Comparison of ENCODE assay signal across 10 mouse cellular contexts in genomic region chr9:104144314-104144996, GRCm38 (mm10). TPM values are rescaled to one million over a fixed set of nuclear protein-coding genes. Genes with fewer than 3 reads are reported as not detected.
DNase-seq lines count a peak whose midpoint lies in the region; ATAC-seq and TF ChIP-seq lines count a peak whose summit lies in the region.
"Had no signal": no experiment of that assay in that cellular context is flagged by ENCODE, and none has a peak within 500 bp of the region (broad histone marks: within the 10 kb centered on the region; RNA-seq: fewer than 3 reads in every experiment).

No protein-coding gene starts in this region.

- 83% methylated on average over 8 of the region's 8 CpGs for WGBS in embryonic facial prominence, embryonic 11.5 days
- 83% methylated on average over 8 of the region's 8 CpGs for WGBS in embryonic facial prominence, embryonic 10.5 days
- WGBS in lung, adult 2 months, result 85% methylated on average over 8 of the region's 8 CpGs

- H3K4me2 ChIP-seq in embryonic facial prominence, embryonic 11.5 days (ENCODE audit: low read depth, low read length), result no peak overlapping the region
- H3K4me2 ChIP-seq: limb, embryonic 13.5 days had no signal

- no peak for TF ChIP-seq POLR2A in lung, adult 2 months (IDR thresholded peaks at IDR 0.05; ENCODE audit: borderline replicate concordance, extremely low read depth, low read depth, low read length)

- H3K36me3 ChIP-seq in embryonic facial prominence, embryonic 11.5 days (replicated peaks; ENCODE audit: control insufficient read depth, insufficient read depth, low read depth, low read length), result no peaks in the 10 kb centered on the region
- H3K36me3 ChIP-seq in embryonic facial prominence, embryonic 10.5 days (replicated peaks), result peaks cover 8% of the 10 kb centered on the region; the same call in 1 of the 2 replicates
- H3K36me3 ChIP-seq: limb, embryonic 13.5 days had no signal

- no peaks in the 10 kb centered on the region for H3K9me3 ChIP-seq in embryonic facial prominence, embryonic 11.5 days (replicated peaks; ENCODE audit: control insufficient read depth, low read length)
- no peaks in the 10 kb centered on the region for H3K9me3 ChIP-seq in embryonic facial prominence, embryonic 10.5 days
- H3K9me3 ChIP-seq: limb, embryonic 13.5 days had no signal

- DNase-seq in embryonic facial prominence, embryonic 11.5 days (ENCODE audit: low spot score), result peak; percentile 5
- DNase-seq in embryonic facial prominence, embryonic 10.5 days (ENCODE audit: low spot score), result no peak
- no peak for DNase-seq in lung, adult 2 months
- DNase-seq in lung, postnatal 25 days (ENCODE audit: low spot score), result no peak
- DNase-seq in ZHBTc4 (ENCODE audit: low read depth, low spot score), result peak; percentile 70
- no peak for DNase-seq in yolk sac, embryonic 10.5 days (ENCODE audit: low spot score)
- no peak for DNase-seq in layer of hippocampus, adult 9-10 months (ENCODE audit: low spot score)
- DNase-seq: heart, postnatal 10 days had no signal

- no peak overlapping the region for H3K27ac ChIP-seq in embryonic facial prominence, embryonic 11.5 days (replicated peaks; ENCODE audit: low read depth, low read length)
- no peak overlapping the region for H3K27ac ChIP-seq in embryonic facial prominence, embryonic 10.5 days (replicated peaks)
- H3K27ac ChIP-seq: limb, embryonic 13.5 days had no signal

- no peaks in the 10 kb centered on the region for H3K4me1 ChIP-seq in embryonic facial prominence, embryonic 11.5 days (ENCODE audit: control insufficient read depth, insufficient read depth, low read length)
- H3K4me1 ChIP-seq in embryonic facial prominence, embryonic 10.5 days, result no peaks in the 10 kb centered on the region
- H3K4me1 ChIP-seq in lung, adult 2 months (ENCODE audit: control insufficient read depth, insufficient read depth, low read length), result no peaks in the 10 kb centered on the region
- H3K4me1 ChIP-seq: limb, embryonic 13.5 days had no signal

- no peak overlapping the region for H3K4me3 ChIP-seq in embryonic facial prominence, embryonic 11.5 days (ENCODE audit: low read depth, low read length)
- no peak overlapping the region for H3K4me3 ChIP-seq in embryonic facial prominence, embryonic 10.5 days
- no peak overlapping the region for H3K4me3 ChIP-seq in lung, adult 2 months (replicated peaks; ENCODE audit: extremely low read depth, low read depth, low read length)
- H3K4me3 ChIP-seq: limb, embryonic 13.5 days had no signal

- TF ChIP-seq CTCF in lung, adult 2 months (IDR thresholded peaks at IDR 0.05; ENCODE audit: insufficient read depth, low read length), result peak; percentile 58

- no peak for ATAC-seq in embryonic facial prominence, embryonic 11.5 days (replicated peaks; ENCODE audit: insufficient number of reproducible peaks, low FRiP score, low TSS enrichment, low read depth)
- peak; percentile 59; the same call in 1 of the 2 replicates for ATAC-seq in monocyte, adult 5-6 weeks (replicated peaks; ENCODE audit: insufficient number of reproducible peaks, low FRiP score, low TSS enrichment, poor library complexity, severe bottlenecking)

- no peaks in the 10 kb centered on the region for H3K27me3 ChIP-seq in embryonic facial prominence, embryonic 11.5 days (ENCODE audit: control insufficient read depth, insufficient read depth, low read length)
- H3K27me3 ChIP-seq in embryonic facial prominence, embryonic 10.5 days (replicated peaks; ENCODE audit: low read depth, poor library complexity, severe bottlenecking), result no peaks in the 10 kb centered on the region
- H3K27me3 ChIP-seq: limb, embryonic 13.5 days had no signal

- no peak overlapping the region for H3K9ac ChIP-seq in embryonic facial prominence, embryonic 11.5 days (replicated peaks; ENCODE audit: low read length)
- H3K9ac ChIP-seq: limb, embryonic 13.5 days had no signal

RNA-seq across cellular contexts. Expression of gene Ackr4, which starts 17.7 kb away (rescaled TPM):
- polyA plus RNA-seq in embryonic facial prominence, embryonic 11.5 days (2014; fragmentation: Nextera tagmentation; extraction: Ambion mirVana), result 0.15 and 0.17 TPM in 2 replicates
- 0.19 and 0.41 TPM in 2 replicates for polyA plus RNA-seq in embryonic facial prominence, embryonic 10.5 days (2016; fragmentation: Nextera tagmentation; extraction: Ambion mirVana)
- polyA plus RNA-seq in lung, adult 2 months (2012; rRNA removed), result 8.2 and 15.3 TPM in 2 replicates
- 0.29 TPM in 1 of 3 replicates, not detected in the others for total RNA-seq in monocyte, adult 5-6 weeks (2017)

Comparison
In these comparisons a context has a peak if more than half of its experiments do, and no peak if none do; other contexts are left out.
1. DNase-seq: peak in embryonic facial prominence, embryonic 11.5 days (single experiment) and ZHBTc4 (single experiment); none in embryonic facial prominence, embryonic 10.5 days (single experiment), lung, adult 2 months (single experiment), lung, postnatal 25 days (single experiment), yolk sac, embryonic 10.5 days (single experiment) and layer of hippocampus, adult 9-10 months (single experiment).